ENCODE assay signal across 8 mouse cellular contexts in genomic region chr13:13889297-13890120, GRCm38 (mm10).
DNase-seq lines count a peak whose midpoint lies in the region; ATAC-seq lines count a peak whose summit lies in the region.

No protein-coding gene starts in this region.

- peak overlapping the region; percentile 50; the same call in 1 of the 2 replicates for H3K9ac ChIP-seq in hindbrain, embryonic 12.5 days

- 22% methylated on average over 17 of the region's 17 CpGs for WGBS in hindbrain, embryonic 12.5 days

- no peaks in the 10 kb centered on the region for H3K36me3 ChIP-seq in hindbrain, embryonic 12.5 days

- H3K9me3 ChIP-seq in hindbrain, embryonic 12.5 days (replicated peaks) = no peaks in the 10 kb centered on the region

- H3K4me2 ChIP-seq in hindbrain, embryonic 12.5 days (replicated peaks) = peak overlapping the region; percentile 60

- no peaks in the 10 kb centered on the region for H3K27me3 ChIP-seq in hindbrain, embryonic 12.5 days

- H3K4me1 ChIP-seq in hindbrain, embryonic 12.5 days = no peaks in the 10 kb centered on the region

- peak; percentile 99 for DNase-seq in NIH3T3 (ENCODE audit: low read depth)
- peak; percentile 98 to 99 for DNase-seq in cerebellum, postnatal 10 days
- DNase-seq in frontal cortex, postnatal 10 days (ENCODE audit: low spot score in 2 of 2) = peak; percentile 91 to 95
- DNase-seq in layer of hippocampus, postnatal 14 days (ENCODE audit: low spot score in 2 of 2) = peak; percentile 94 to 99
- peak; percentile 98 for DNase-seq in lung, postnatal 14 days
- DNase-seq in retina, adult 2 months (ENCODE audit: low read depth, low spot score) = peak; percentile 100
- peak; percentile 84 to 87 for DNase-seq in thymus, postnatal 36 days

- ATAC-seq in hindbrain, embryonic 12.5 days (ENCODE audit: low FRiP score) = peak; percentile 97

- H3K27ac ChIP-seq in hindbrain, embryonic 12.5 days = no peak overlapping the region

- H3K4me3 ChIP-seq in hindbrain, embryonic 12.5 days = peak overlapping the region; percentile 46
